Mouse (Mus musculus) central nervous system, embryonic 18 days (tissue): ENCODE data around the gene Col11a1. TPM values are rescaled to one million over a fixed set of nuclear protein-coding genes. Genes with fewer than 3 reads are reported as not detected.

ENCODE experiments used
- polyA plus RNA-seq: library from polyadenylated mRNA; depleted of rRNA; stranded (reverse); fragments of >200 nt; gene quantifications from 2 replicates; pipeline ENCODE4 v1.2.3, GENCODE M21; 2012; rRNA removed

Gene Col11a1
- polyA plus RNA-seq: 24.3 and 34.1 TPM in 2 replicates

DNA sequence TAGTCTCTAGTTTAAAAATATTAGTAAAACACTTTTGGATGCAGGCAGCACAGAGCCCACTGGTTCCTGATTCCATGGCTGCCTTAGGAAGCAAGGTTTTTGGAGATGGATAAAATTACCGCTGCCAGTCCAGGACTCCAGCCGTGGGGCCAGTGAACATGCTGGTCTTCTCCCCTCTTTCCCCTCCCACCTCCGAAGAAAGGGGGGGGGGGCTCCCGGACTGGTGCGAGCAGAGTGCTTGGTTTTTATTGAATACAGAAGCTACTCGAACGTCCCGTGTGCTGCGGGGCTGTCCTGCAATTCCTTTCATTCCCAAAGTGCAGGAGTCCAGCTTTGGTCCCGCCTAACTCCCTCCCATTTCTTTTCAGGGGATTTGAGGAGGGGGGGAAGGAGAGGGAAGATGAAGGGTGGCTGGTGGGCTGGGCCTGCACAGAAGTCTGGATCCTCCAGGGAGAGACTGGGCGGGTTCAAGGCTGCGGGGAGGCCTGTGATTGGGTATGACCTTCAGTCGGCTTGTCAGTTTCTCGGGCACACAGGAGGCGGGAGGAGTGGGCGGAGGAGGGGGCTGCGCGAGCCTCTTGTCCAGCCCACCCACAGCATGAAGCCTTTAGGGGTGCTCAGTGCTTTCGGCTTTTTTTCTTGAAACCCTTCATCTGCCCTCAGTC, at the start of gene Col11a1:
TSS of gene Col11a1 (plus strand) at position 570 of the 665 bp plus-strand sequence.

